Mouse (Mus musculus): ENCODE measurements around the gene Chrna4. TPM values are rescaled to one million over a fixed set of nuclear protein-coding genes. Genes with fewer than 3 reads are reported as not detected.

The Chrna4 gene
- total and polyA plus RNA-seq, 3 experiments = 0.12 TPM; not detected in 2

GRCm38 (mm10) chr2:180996436-180996835 is 46.9 kb downstream of the Chrna4 start:
- Histone ChIP-seq H3K9ac (ENCODE audit: control insufficient read depth, low read depth, low read length, poor library complexity, severe bottlenecking) (no peak overlapping the region), H3K9me3 (replicated peaks; ENCODE audit: insufficient read depth, low read length) (no peaks in the 10 kb centered on the region), H3K27me3 (ENCODE audit: control insufficient read depth in 1 of 2, insufficient read depth in 2 of 2, low read length in 2 of 2) (no peaks in the 10 kb centered on the region), H3K4me1 (ENCODE audit: control insufficient read depth in 1 of 2, insufficient read depth in 2 of 2, low read length in 2 of 2) (no peaks in the 10 kb centered on the region), H3K4me3 (ENCODE audit: control insufficient read depth in 1 of 2, insufficient read depth in 1 of 2, low read depth in 2 of 2, low read length in 2 of 2) (no peak overlapping the region), H3K79me2 (ENCODE audit: control insufficient read depth, insufficient read depth, low read length, poor library complexity) (no peaks in the 10 kb centered on the region), H3K27ac (ENCODE audit: control insufficient read depth, low read depth, low read length) (no peak overlapping the region), H3K36me3 (ENCODE audit: control insufficient read depth in 1 of 2, insufficient read depth in 2 of 2, low read length in 2 of 2) (no peaks in the 10 kb centered on the region)
- DNase-seq (ENCODE audit: low read depth, low spot score) = peak; percentile 51
- TF ChIP-seq NELFE (IDR thresholded peaks at IDR 0.05; ENCODE audit: low read depth, low read length) (no peak), HCFC1 (IDR thresholded peaks at IDR 0.05; ENCODE audit: low read depth, low read length) (no peak), MYC (IDR thresholded peaks at IDR 0.05; ENCODE audit: low read depth, low read length) (no peak), EP300 (IDR thresholded peaks at IDR 0.05; ENCODE audit: low read depth in 1 of 2, low read length in 2 of 2) (no peak), SIN3A (IDR thresholded peaks at IDR 0.05; ENCODE audit: low read length) (no peak), CTCF (IDR thresholded peaks at IDR 0.05 in 2 of 3, conservative IDR thresholded peaks at IDR 0.05 in 1 of 3; ENCODE audit: control insufficient read depth in 1 of 3, insufficient read depth in 1 of 3, low read depth in 2 of 3, low read length in 3 of 3, poor library complexity in 1 of 3, severe bottlenecking in 1 of 3) (peak; percentile 73 to 88 (median 80)), ZC3H11A (IDR thresholded peaks at IDR 0.05; ENCODE audit: low read depth, low read length) (peak; percentile 43), POLR2AphosphoS2 (IDR thresholded peaks at IDR 0.05; ENCODE audit: low read length) (no peak), ZNF384 (IDR thresholded peaks at IDR 0.05; ENCODE audit: low read depth, low read length) (no peak), GABPA (IDR thresholded peaks at IDR 0.05; ENCODE audit: low read depth, low read length) (no peak), MAZ (IDR thresholded peaks at IDR 0.05; ENCODE audit: low read depth, low read length) (no peak), KAT2A (conservative IDR thresholded peaks at IDR 0.05; ENCODE audit: low read depth, low read length) (no peak), CHD1 (IDR thresholded peaks at IDR 0.05; ENCODE audit: low read depth, low read length) (no peak), RAD21 (IDR thresholded peaks at IDR 0.05; ENCODE audit: low read depth, low read length) (peak; percentile 61), JUND (IDR thresholded peaks at IDR 0.05; ENCODE audit: low read depth, low read length) (no peak), GATA1 (IDR thresholded peaks at IDR 0.05; ENCODE audit: low read depth, low read length) (no peak), POLR2AphosphoS5 (IDR thresholded peaks at IDR 0.05; ENCODE audit: borderline replicate concordance, low read depth, low read length) (no peak), NRF1 (IDR thresholded peaks at IDR 0.05; ENCODE audit: insufficient read depth, low read depth, low read length, poor library complexity, severe bottlenecking) (no peak), TAL1 (IDR thresholded peaks at IDR 0.05; ENCODE audit: low read length) (no peak), MYB (IDR thresholded peaks at IDR 0.05; ENCODE audit: low read depth, low read length) (no peak), USF2 (IDR thresholded peaks at IDR 0.05; ENCODE audit: borderline replicate concordance in 1 of 2, insufficient read depth in 1 of 2, low read depth in 1 of 2, low read length in 2 of 2) (no peak), SMC3 (IDR thresholded peaks at IDR 0.05; ENCODE audit: low read depth, low read length) (peak; percentile 88), CHD2 (IDR thresholded peaks at IDR 0.05; ENCODE audit: low read length) (no peak), ZKSCAN1 (IDR thresholded peaks at IDR 0.05; ENCODE audit: low read depth, low read length) (no peak)
